27 mouse cellular contexts compared by ENCODE assay signal in genomic region chr1:37089191-37089590, GRCm38 (mm10).
DNase-seq lines count a peak whose midpoint lies in the region; ATAC-seq and TF ChIP-seq lines count a peak whose summit lies in the region.
"Had no signal": no experiment of that assay in that cellular context is flagged by ENCODE, and none has a peak within 500 bp of the region (broad histone marks: within the 10 kb centered on the region; RNA-seq: fewer than 3 reads in every experiment).

No protein-coding gene starts in this region.

- no peak overlapping the region for H3K4me2 ChIP-seq in forebrain, postnatal 0 days (ENCODE audit: low read depth)
- H3K4me2 ChIP-seq in forebrain, embryonic 16.5 days (ENCODE audit: low read length), result no peak overlapping the region
- H3K4me2 ChIP-seq in stomach, postnatal 0 days (replicated peaks; ENCODE audit: low read depth), result no peak overlapping the region
- H3K4me2 ChIP-seq: embryonic facial prominence, embryonic 12.5 days; heart, embryonic 13.5 days; hindbrain, embryonic 14.5 days had no signal

- DNase-seq in forebrain, postnatal 0 days, result no peak
- DNase-seq in brain, adult 2 months (ENCODE audit: low read depth, low spot score), result peak; percentile 27
- peak; percentile 30 for DNase-seq in fat pad, adult 2 months (ENCODE audit: extremely low read depth, low read depth, low spot score)
- DNase-seq in stomach, postnatal 0 days (ENCODE audit: low spot score), result no peak
- DNase-seq in left cerebral cortex, adult 8-10 months (ENCODE audit: low spot score in 2 of 2), result no peak
- DNase-seq in adrenal gland, adult 8-10 months, result no peak
- DNase-seq: adrenal gland, postnatal 14 days; B cell, adult 2 months; cerebellum, adult 18-20 months; cerebellum, adult 9-10 months; cerebellum, postnatal 14 days; gastrocnemius, postnatal 25 days; heart, adult 2 months; heart, postnatal 14 days; heart, postnatal 4 days had no signal

- no peaks in the 10 kb centered on the region for H3K36me3 ChIP-seq in forebrain, postnatal 0 days (ENCODE audit: insufficient read depth)
- no peaks in the 10 kb centered on the region for H3K36me3 ChIP-seq in forebrain, embryonic 16.5 days (ENCODE audit: control insufficient read depth, insufficient read depth)
- no peaks in the 10 kb centered on the region for H3K36me3 ChIP-seq in stomach, postnatal 0 days (ENCODE audit: control insufficient read depth, insufficient read depth, low read length)
- H3K36me3 ChIP-seq: embryonic facial prominence, embryonic 12.5 days; G1E; heart, embryonic 10.5 days; heart, embryonic 13.5 days had no signal

- H3K4me3 ChIP-seq in forebrain, postnatal 0 days (ENCODE audit: low read depth, low read length), result no peak overlapping the region
- no peak overlapping the region for H3K4me3 ChIP-seq in forebrain, embryonic 16.5 days (replicated peaks; ENCODE audit: low read length)
- no peak overlapping the region for H3K4me3 ChIP-seq in stomach, postnatal 0 days (ENCODE audit: low read depth, low read length)
- H3K4me3 ChIP-seq: embryonic facial prominence, embryonic 12.5 days; heart, adult 2 months; heart, embryonic 10.5 days; heart, embryonic 13.5 days had no signal

- no peak overlapping the region for H3K27ac ChIP-seq in forebrain, postnatal 0 days (ENCODE audit: low read depth, low read length)
- no peak overlapping the region for H3K27ac ChIP-seq in forebrain, embryonic 16.5 days (ENCODE audit: low read length)
- peak overlapping the region; percentile 78 for H3K27ac ChIP-seq in stomach, postnatal 0 days (replicated peaks)
- H3K27ac ChIP-seq: embryonic facial prominence, embryonic 12.5 days; heart, adult 2 months; heart, embryonic 10.5 days; heart, embryonic 13.5 days; hindbrain, embryonic 14.5 days; hindbrain, postnatal 0 days had no signal

- H3K4me1 ChIP-seq in forebrain, postnatal 0 days (ENCODE audit: insufficient read depth), result no peaks in the 10 kb centered on the region
- H3K4me1 ChIP-seq in forebrain, embryonic 16.5 days (replicated peaks; ENCODE audit: control insufficient read depth, insufficient read depth, low read length), result peaks cover 2% of the 10 kb centered on the region; the same call in 1 of the 2 replicates
- no peaks in the 10 kb centered on the region for H3K4me1 ChIP-seq in stomach, postnatal 0 days (replicated peaks; ENCODE audit: control insufficient read depth, insufficient read depth)
- H3K4me1 ChIP-seq: embryonic facial prominence, embryonic 12.5 days; heart, embryonic 13.5 days had no signal

- 72% methylated on average over 5 of the region's 5 CpGs for WGBS in forebrain, postnatal 0 days
- 75% methylated on average over 5 of the region's 5 CpGs for WGBS in forebrain, embryonic 16.5 days
- WGBS in stomach, postnatal 0 days, result 61% methylated on average over 5 of the region's 5 CpGs

- no peak for TF ChIP-seq CTCF in forebrain, postnatal 0 days (IDR thresholded peaks at IDR 0.05; ENCODE audit: low read depth)
- no peak for TF ChIP-seq CTCF in stomach, postnatal 0 days (IDR thresholded peaks at IDR 0.05; ENCODE audit: low read depth)

- H3K27me3 ChIP-seq in forebrain, postnatal 0 days (ENCODE audit: insufficient read depth, low read length), result no peaks in the 10 kb centered on the region
- H3K27me3 ChIP-seq in forebrain, embryonic 16.5 days (replicated peaks; ENCODE audit: control insufficient read depth, insufficient read depth, low read length), result no peaks in the 10 kb centered on the region
- H3K27me3 ChIP-seq in stomach, postnatal 0 days (ENCODE audit: control insufficient read depth, insufficient read depth, low read length), result no peaks in the 10 kb centered on the region
- H3K27me3 ChIP-seq: CH12.LX; embryonic facial prominence, embryonic 12.5 days; heart, embryonic 13.5 days had no signal

- TF ChIP-seq EP300 in stomach, postnatal 0 days (optimal IDR thresholded peaks at IDR 0.05), result no peak

- no peaks in the 10 kb centered on the region for H3K9me3 ChIP-seq in forebrain, postnatal 0 days (ENCODE audit: low read length)
- no peaks in the 10 kb centered on the region for H3K9me3 ChIP-seq in forebrain, embryonic 16.5 days (ENCODE audit: control insufficient read depth, low read length)
- H3K9me3 ChIP-seq in stomach, postnatal 0 days (ENCODE audit: control insufficient read depth, low read length), result no peaks in the 10 kb centered on the region
- H3K9me3 ChIP-seq: embryonic facial prominence, embryonic 12.5 days; heart, embryonic 13.5 days had no signal

- H3K9ac ChIP-seq in forebrain, postnatal 0 days, result no peak overlapping the region
- no peak overlapping the region for H3K9ac ChIP-seq in forebrain, embryonic 16.5 days (replicated peaks; ENCODE audit: low read depth, low read length)
- no peak overlapping the region for H3K9ac ChIP-seq in stomach, postnatal 0 days (ENCODE audit: low read length)
- H3K9ac ChIP-seq: embryonic facial prominence, embryonic 12.5 days; heart, embryonic 13.5 days; hindbrain, embryonic 14.5 days had no signal

- peak; percentile 74 for ATAC-seq in forebrain, postnatal 0 days
- no peak for ATAC-seq in forebrain, embryonic 16.5 days
- no peak for ATAC-seq in stomach, postnatal 0 days (ENCODE audit: low FRiP score, low TSS enrichment)
- ATAC-seq: forebrain, embryonic 14.5 days; hindbrain, postnatal 0 days; inflammation-experienced regulatory T-cells, adult 6 months; intestine, embryonic 16.5 days; Patski had no signal

Comparison
In these comparisons a context has a peak if more than half of its experiments do, and no peak if none do; other contexts are left out.
1. DNase-seq: peak in brain, adult 2 months (single experiment) and fat pad, adult 2 months (single experiment); none in forebrain, postnatal 0 days (single experiment), stomach, postnatal 0 days (single experiment), left cerebral cortex, adult 8-10 months (0 of 2) and adrenal gland, adult 8-10 months (single experiment).